Mouse (Mus musculus) bone marrow, adult 2 months (tissue): ENCODE measurements around the gene Gm960.

Experiments
- CTCF ChIP-seq: fragments of 200-500 bp; IDR thresholded peaks from 2 replicates; pipeline ENCODE4 v1.5.1; 2011; ENCODE audit warnings: low read length, control low read depth; ENCODE audit not compliant: control insufficient read depth, insufficient read depth
- POLR2A ChIP-seq: fragments of 200-500 bp; IDR thresholded peaks from 2 replicates; pipeline ENCODE4 v1.6.1; 2011; ENCODE audit warnings: low read depth, mild to moderate bottlenecking, control low read depth, low read length, borderline replicate concordance; ENCODE audit not compliant: control insufficient read depth

DNA sequence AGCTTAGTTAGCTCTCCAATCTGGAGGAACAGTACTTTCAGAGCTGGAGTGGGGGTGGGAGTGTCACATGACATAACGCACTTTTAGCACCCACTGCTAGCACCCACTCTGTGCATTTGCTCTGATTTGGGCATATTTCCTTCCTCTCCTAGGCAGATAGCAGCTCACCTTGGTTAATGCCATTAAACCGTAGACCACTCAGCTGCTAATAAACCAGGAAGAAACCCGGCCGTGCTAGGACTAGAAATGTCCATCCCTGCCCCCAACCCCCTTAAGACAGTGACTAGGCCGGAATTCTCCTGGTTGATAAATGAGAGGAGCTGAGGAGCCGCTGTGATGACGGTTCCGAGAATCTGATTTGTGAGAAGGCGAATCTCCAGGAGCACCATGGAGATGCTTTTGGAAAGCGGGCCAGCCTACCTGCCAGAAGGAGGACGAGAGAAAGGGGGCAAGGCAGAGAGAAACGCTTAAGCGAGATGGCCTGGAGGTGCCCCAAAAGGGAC, 12.7 kb upstream of the Gm960 start, which contains the start of gene Sptbn2:
- TF ChIP-seq CTCF (no peak), POLR2A (no peak)
